Mouse (Mus musculus) embryo, embryonic 11 days (tissue): ENCODE data around the gene Man1c1.
A peak's percentile ranks its signal among the peaks of the same experiment; 100 is the strongest.

Experiments
- DNase-seq: peaks from one replicate; pipeline ENCODE4 v3.0.0-alpha.2; 2015

The Man1c1 gene

DNA sequence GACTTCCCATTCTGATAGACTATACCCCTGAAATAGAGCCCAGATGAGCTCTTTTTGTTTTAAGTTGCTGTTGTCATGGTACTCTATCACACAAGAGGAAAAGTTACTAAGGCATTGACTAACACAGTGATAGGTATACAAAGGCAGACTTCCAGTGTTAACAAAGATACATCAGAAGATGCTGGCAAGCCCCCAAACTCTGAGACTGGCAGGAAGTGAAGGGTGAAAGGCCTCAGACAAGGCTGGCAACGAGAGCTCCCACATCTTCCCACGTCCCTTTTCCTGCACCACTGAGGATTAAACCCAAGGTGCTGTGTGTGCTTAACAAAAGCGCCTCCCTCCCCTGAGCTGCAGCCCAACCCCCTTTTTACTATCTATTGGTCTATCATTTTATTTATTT lies 19.2 kb upstream of the Man1c1 start:
- no peak for DNase-seq

DNA sequence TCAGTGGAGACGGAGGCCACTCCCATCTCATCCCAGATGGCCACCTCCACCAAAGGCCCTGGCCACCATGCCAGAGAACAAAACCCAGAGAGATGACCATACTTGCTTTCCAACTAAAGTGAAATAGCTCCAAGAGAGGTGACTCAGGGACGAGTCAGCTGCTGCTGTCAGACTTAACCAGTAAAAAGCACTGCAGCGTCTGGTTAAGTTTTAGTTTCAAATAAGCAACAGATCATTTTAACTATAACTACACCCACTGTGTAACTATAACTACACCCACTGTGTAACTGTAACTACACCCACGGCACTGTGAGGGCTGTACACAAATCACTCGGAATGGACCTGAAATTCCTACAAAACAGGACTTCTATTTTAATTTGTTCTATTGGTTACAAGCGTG lies 17.0 kb upstream of the Man1c1 start:
- DNase-seq, result no peak

DNA sequence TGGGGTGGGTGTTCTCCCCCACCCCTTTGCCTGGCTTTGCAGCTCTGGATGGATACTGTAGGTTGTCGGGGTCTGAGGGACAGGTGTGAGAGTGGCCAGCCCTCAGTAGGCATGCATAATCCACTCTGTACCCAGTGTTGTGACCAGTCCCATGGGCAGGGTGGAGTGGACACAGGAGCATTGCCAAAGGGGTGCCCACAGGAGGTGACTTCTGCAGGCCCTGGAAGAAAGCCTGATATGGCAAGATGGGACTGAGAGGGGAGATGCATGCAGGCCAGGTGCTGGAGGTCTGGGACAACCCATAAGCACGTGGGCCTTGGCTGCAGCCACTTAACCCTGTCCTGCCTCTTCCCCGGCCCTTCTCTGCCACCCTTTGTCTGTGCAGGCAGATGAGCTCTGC lies 16.3 kb upstream of the Man1c1 start:
- no peak for DNase-seq

DNA sequence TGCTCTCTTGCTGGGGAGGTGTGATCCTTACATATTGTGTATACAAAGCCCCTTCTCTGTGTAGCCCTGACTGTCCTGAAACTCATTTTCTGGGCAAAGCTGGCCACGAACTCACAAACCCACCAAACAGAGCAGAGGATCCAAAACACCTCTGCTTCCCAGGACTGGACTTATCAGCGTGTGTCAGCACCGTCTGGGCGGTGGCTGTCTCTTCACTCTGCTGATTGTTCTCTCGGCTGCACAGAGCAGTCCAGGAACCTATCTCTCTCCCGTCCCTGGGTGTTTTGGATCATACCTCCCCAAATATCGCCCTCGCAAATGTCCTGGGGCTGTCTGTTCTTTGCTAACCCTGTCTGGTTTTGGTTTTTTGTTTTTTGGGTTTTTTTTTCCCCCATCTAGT lies 15.4 kb upstream of the Man1c1 start:
- no peak for DNase-seq

DNA sequence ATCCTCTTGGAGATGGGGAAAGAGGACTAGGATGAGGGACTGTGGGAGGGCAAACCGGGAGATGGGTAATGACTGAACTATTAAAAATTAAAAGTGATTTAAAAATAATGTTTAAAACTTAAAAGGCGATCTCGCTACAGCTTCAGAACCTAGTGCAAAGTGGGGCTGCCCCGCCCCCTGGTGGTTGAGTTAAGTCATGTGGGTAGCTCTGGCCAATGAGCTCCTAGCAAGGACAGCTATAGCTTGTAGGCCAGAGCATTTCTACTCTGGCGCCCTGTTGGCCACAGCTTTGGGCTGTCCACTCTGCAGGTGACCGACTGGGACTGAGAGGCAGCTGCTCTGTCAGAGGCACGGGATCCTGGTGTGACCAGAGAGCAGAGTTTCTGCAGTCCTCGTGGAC lies 9.8 kb upstream of the Man1c1 start:
- DNase-seq, result peak; percentile 89

DNA sequence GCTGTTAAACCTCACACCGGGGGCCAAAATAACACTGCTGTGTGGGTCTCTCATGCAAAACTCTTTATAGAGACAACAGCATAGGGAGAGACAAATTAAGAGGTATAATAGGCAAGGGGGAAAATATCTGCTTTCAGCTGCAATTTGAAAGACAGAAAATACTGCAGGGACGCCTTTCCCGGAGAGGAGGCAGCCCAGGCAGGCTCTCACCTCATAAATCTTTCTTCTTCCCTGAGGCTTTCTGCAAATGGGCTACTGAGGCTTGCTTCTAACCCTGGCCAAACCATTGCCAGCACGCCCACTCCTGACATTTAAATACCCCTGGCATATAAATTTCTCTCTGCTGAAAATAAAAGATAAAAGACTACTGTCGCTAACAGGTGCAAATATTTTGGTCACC lies 1.2 kb upstream of the Man1c1 start:
- no peak for DNase-seq

DNA sequence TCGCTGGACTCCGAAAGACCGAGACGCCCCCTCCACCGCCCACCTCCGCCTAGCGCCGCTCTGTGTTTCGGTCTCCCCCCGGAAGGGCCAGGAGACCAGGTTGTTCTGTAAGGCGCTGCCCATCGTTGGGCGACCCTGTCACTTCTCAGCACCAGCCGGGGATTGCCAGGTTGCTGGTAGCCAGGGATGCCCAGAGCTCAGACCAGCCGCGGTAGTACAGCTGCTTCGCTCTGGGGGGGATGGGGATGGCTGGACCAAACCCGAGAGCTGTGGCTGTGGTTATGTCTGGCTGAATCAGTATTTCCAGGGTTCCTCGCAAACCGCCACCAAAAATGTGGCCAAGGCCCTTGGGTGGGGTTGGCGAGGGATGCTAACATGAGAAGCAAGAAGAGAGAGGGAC lies 500 bp upstream of the Man1c1 start:
- DNase-seq, result no peak

DNA sequence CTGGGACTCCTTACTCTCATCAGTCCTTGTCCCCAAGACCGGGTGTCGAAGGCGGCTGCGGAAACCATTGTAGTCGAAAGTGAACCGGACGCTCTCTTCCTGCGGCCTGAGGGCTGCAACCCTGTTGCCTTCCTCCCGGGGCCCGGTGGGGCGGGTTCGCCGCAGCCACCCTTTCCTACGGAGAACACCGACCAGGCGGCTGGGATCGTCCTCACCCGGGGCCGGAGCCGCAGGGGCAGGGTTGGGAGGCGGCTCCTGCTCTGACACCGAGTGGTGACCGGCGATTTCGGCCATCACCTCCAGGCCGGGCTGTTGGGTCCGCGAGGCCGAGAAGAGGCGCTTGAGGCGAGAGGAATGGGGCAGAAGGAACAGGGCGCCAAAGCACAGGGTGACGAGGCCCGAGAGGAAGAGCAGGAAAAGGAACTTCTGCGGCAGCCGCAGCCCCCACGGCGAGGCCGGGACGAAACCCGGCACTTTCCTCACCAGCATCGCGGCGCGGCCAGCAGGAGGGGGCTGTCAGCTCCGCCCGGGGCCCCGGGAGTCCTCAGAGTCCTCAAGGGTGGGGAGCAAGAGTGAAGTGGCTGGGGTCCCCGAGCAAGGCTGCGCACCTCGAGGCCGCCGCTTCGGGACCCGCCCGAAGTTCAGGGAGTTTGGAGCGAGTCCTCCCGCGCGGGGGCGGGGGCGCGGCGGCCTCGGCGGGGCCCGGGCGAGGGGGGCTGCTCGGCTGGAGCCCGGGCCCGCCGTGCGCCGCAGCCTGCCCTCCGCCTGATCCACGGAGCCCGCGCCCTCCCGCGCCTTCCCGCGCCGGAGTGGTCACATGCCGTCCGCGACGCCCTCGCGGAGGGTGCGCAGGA lies 882 bp downstream of the Man1c1 start:
- peak; percentile 42 for DNase-seq

DNA sequence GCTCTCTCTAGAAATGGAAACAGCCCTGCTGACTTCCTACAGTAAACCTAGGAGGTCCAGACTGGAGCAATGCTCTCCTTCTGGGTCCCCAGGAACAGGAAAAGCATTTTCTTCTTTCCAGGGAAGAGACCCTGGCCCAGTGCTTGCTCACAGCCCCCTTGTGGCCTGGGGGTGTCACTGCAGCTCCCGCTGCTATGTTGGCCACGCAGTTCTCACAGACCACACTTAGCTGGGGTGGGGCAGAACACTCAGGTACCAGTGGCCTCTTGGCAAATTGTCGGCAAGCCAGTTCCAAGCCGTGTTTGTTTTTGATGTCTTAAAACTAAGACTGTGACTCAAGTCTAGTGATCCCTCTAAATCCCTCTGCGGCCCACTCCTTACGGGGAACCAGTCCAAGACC lies 2.2 kb downstream of the Man1c1 start:
- DNase-seq, result peak; percentile 78

DNA sequence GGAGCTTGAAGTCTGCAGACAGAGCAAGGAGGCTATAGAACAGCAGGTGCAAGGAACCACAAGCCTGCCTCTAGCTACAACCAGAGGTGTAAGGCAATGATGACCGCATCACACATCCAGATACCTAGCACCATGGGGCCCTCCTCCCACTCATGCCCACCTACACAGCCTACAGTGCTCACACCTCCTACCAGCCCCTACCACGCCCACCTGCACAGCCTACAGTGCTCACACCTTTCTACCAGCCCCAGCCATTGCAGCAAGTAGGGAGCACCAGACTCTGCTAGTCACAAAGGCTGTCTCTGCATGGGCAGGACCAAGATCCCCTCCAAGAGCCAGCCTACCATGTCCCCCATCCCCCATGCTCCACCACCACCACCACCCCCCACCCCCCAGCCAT lies 3.2 kb downstream of the Man1c1 start:
- DNase-seq, result no peak

DNA sequence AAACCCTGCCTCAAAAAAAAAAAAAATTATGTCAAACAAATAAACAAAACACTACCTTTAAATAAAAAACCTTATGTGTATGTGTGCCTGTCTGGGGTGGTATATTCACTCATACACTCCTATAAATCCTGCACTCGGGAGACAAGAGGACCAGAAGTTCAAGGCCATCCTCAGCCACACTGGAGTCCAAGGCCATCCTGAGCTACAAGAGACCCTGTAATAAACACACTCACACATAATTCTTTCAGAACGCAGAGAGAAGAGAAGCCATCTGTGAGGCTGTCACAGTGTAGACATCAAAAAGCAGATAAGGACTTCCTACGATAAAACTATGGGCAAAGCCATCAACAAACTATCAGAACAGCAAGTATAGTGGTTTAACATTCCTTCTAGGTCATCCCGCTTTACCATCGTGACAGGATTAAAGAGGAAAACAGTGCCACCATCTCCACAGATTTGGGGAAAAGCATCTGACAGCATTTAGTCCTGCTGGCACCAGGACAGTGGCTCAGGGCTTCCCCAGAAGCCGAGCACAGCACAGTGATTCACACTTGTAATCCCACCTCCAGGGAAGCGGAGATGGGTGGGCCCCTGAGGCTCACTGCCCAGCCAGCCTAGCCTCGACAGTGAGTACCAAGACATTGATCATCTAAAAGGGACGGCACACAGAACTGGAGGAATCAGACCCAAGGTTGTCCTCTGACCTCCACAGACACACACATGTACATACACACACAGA lies 10.7 kb downstream of the Man1c1 start:
- no peak for DNase-seq

DNA sequence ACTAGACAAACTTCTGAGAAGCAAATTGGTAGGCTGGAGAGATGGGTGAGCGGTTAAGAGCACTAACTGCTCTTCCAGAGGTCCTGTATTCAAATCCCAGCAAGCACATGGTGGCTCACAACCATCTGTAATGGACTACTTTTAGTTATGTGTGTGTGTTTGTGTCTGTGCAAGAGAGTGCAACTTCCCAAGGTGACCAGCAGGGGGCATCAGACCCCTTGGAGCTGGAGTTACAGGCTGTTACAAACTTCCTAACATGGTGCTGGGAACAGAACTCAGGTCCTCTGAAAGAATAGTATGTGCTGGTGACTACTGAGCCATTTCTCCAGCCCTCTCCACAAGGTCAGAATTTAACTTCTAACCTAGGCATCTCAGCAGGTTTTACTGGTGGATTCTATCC lies 11.7 kb downstream of the Man1c1 start:
- DNase-seq, result no peak

DNA sequence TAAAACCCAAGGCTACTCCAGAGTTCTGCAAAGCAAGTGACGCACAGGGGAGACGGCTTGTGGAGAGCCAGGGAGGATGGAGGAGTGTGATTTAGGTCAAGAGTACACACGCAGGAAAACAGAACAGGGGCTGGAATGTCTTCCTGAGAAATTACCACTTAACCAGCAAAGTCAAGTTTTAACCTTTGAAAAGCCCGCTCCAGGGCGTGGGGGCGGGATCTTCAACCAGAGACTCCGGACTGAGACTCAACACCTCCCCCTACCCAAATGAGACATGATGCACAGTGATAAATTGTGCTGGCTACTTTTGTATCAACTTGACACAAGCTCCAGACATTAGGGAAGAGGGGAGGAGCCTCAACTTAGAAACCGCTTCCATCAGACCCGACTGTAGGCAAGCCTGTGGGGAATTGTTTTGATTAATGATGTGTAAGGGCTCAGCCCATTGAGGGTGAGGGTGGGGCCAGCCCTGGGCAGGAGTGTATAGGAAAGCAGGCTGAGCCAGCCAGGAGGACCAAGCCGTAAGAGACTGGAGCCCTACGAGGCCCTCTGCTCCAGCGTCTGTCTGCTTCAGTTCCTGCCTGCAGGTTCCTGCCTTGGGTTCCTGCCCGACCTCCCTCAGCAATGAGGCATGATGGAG lies 17.9 kb downstream of the Man1c1 start:
- DNase-seq, result no peak

DNA sequence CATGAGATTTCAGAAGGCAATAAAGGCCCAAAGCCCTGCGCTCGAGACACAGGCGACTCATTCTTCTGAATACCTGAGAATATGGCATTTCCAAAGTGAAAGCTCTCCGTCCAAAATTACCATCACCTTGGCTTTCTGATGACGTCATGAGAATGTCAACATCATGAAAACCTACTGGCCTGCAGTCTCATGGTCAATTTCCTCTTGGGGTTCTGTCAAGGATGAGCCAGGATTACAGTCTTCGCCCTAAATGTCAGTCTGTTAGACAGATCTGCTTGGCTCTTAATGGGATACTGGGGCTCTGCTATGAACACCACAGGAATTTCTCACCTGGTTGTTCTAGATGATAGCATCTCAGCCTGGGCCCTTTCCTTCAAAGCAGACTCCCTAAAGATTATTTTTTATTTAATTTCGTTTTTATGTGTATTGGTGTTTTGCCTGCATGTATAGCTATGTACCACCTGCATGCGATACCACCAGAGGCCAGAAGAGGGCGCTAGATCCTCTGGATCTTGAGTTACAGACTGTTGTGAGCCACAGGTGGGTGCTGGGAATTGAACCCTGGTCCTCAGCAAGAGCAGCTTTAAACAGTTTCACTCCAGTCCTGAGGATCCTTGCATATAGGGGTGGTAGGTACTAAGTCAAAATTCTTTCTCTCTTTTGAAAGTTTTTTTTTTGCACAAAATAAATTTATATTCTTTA lies 19.3 kb downstream of the Man1c1 start:
- no peak for DNase-seq

DNA sequence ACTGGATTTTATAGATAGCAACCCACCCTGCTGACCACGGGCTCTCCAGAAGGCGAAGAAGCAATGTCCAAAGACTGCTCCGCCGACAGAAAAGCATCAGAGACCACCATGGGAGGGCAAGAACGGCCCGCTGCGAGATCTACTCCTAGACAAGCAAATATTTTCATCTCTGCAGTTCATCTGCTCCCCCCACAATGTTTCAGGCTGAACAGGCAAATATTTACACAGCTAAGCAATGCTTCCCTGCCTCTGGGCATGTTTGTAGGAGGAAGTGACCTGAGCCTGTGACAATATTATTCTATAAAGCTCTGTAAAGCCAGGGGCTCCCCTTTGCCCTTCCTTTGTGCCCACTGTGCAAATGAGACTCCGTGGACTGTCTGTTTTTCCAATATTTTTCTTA lies 20.2 kb downstream of the Man1c1 start:
- no peak for DNase-seq

DNA sequence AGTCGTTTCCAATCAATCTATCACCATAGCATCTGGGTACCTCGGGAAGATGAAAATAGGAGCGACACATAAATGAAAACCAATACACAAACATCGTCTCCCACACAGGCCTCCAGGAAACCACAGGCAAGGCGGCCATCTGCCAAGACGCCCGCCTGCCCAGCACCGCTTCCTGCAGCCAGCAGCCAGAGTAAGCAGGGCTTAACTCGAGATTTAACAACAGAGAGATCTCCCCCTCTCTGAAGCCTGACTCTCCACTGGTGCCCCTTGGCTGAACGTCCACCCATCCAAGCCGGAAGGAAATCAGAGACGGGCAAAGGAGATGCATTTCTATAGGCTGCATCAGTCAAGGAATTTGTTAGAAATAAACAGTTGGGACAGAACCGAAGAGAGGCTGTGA lies 21.1 kb downstream of the Man1c1 start:
- no peak for DNase-seq

DNA sequence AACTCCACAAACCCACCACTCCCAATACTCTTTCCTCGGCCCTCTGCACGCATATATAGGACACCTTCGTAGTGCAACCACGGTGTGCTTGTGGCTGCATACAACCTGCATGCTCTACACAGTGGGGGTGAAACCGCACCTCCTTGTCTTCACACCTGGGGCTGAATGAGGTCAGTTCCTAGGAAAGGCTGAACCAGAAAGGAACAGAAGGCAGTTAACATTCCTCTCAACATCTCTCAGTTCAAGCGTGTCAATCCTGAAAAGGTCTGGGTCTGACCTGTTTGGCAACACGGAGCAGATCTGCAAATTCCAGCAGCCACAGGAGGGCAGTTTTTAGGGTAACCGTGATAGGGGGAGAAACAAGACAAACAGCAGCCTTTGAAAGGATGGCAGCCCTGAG lies 21.7 kb downstream of the Man1c1 start:
- DNase-seq, result no peak

DNA sequence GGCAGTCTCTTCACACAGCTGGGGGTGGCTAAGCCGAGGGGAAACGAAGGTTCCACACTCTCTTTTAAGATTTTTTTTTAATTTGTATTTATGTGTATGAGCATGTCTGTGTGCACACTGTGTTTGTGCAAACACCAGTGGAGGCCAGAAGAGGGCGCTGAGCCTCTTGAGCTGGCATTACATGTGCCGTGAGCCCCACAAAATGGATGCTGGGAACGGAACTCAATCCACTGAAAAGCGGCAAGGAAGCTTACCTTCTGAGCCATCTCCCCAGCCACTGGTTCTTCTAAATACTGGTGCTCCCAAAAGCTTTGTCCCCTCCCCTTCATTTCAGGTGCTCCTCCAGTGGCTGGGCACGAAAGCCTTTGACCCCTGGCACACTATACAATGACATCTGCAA lies 22.3 kb downstream of the Man1c1 start:
- DNase-seq, result no peak

DNA sequence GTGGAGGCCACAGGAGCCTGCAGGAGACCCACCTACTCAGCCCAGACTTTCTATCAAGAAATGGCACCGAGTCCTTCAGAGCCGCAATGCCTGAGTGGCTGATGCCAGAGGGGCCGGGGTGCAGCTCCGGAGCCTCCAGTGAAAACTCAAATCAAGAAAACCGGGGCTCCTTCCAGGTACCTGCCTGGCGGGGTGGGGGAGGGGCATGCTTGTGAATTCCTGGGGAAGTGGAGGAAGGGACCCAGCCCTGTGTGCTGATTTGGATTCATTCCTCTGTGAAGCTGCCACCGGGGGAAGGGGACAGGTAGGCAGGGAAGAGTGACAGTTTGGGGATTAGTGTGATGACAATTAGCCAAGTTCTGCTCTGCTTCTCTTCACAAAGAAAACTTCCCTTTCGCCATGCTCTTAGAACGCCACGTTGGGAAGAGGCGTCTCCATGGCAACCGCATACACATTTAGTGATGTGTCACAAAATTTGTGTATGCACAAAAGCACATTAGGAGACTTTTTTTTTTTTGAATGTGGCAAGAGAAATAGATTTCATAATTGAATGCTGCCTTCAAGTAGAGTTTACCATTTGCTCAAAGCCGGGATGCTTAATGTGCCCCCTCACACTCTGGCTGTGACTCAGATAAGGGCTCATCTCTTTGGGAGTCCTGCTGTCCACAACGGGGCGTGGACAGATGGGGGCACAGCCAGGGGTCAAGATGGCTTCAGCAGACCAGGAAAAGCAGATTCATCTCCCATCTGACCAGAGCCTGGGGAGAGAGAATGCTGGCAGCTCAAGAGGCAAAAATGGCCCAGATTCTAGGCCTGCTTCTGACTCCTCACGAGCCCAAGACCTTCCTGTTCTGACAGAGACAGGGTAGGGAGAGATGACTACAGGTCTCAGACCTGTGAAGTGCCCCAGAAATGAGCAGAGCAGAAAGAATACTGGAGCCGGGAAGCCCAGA lies 26.3 kb downstream of the Man1c1 start:
- peak; percentile 51 for DNase-seq

DNA sequence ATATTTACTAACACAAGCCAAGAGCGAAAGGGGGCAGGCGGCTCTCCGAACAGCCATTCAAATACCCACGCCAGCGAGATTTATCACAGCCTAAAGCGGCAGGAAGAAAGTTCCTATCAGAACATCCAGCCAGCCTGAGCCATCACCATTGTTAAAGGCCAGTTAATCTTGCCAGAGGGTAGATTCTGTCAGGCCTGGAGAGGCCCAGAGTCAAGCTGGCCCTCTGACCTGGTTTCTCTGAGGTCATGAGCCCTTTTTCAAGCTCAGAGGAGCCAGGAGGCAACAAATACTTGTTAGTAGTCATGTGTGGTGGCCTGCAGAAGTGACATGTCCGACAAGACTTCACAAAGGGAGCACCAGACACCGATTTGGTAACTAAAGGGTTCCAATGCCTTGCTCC lies 28.3 kb downstream of the Man1c1 start:
- no peak for DNase-seq

DNA sequence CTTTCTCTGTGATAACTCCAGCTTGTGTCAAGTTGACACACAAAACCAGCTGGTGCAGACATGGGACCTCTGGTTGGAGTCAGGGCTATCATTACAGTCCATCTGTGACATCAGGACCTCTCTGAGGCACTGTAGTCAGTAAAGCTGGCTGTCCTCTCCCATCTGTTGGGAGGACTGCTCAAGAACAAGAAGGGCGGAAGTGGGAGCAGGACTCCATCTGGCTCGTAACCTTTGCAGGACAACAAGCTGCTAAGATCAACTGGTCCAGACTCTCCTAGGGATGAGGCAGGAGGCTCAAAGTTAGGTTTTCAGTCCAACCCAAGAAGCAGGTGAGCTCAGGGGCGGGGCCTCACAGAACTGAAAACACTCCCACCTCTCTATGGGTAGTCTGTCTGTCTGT lies 29.1 kb downstream of the Man1c1 start:
- DNase-seq, result no peak

DNA sequence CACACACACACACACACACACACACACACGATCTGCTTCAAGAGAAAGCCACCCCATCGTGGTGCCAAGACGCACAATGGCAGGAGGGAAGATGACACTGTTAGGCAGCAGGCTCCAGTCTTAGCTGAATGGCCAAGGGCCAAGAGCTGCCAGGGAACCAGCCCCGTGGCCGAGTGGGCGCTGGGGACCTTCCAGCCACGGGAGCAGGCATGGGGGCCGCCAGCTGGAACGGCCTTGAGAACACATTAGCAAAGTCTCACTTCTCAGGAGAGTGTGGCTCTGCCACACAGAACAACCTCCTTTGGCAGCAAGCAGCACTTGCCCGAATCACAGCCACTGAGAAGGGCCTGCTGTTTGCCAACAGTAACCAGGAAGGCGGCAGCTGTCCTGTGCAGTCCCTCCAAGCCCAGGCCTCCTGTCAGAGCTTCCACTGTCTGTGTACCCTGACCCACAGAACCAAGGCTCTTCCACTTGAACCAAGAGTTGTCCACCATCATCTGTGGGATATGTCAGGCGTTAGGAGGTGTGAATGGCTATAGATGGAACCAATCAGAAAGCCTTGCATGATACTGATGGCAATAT lies 30.1 kb downstream of the Man1c1 start:
- DNase-seq, result no peak
